Mouse (Mus musculus) CD4-positive helper T cell, adult 2 months (primary cell): ENCODE measurements around the gene Ppm1b.
"Not testable (repeated sequence)": the region's sequence is repeated elsewhere in the genome, so short reads cannot be mapped to it uniquely, and the experiment has no call there.

ENCODE experiments used
- DNase-seq: peaks from one replicate; pipeline ENCODE4 v3.0.0-alpha.2; 2012; ENCODE audit warnings: low read depth, missing footprints, low spot score

Ppm1b gene

DNA sequence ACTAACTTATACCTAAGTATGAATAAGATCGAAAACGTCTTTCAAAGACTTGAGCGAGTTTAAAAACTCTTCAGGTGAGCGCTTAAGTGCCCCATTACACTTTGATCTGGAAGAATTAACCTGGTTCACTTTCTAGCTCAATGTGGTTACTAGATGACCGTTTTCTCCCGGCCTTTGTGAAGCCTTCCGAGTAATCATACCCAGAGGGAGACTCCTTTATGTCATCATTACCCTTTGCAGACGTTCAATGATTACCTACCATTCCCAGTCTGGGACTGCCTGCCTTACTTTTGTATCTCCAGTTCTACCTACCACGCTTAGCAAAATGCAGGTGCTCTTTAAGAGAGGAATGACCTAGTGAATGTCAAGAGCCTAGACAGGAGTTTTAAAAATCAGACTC is at the start of gene Ppm1b:
Gene Ppm1b (plus strand): TSS at position 301 of the 400 bp plus-strand sequence.
- DNase-seq: no peak

DNA sequence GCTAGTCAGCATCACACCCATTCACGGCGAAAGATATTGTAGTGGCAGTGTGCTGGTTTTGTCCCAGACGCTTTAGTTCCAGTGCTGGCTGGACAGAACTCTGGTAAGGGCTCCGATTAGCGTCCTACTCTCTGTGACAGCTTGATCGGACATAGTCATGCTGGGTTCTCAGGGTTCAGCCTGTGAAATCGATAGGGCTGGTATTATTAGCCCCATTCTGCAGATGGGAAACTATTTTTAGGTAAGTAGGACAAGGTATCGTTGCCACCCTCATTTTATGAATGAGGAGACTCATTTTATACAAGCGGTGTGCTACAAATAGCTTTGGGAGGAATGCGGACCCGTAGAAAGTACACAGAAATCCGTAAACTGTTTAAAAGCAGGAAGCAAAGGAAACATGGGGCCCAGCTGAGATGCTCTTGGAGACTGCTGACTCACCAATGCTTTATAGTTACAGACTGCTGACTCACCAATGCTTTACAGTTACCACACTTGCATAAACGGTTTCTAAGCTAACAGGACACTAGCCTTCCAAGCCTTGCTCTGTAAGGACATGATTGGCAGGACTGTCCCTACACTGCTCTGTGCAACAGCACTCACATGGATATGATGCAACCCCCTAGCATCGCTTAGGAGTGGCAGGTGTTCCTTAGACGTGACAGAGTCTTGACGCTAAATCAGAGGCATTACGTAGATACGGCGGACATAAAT is 34.7 kb upstream of the Ppm1b start:
- no peak for DNase-seq

- no peak for DNase-seq
These were observed 31.8 kb upstream of the Ppm1b start for GRCm38 (mm10) chr17:84924779-84925178.

- DNase-seq: no peak
These were observed 30.3 kb upstream of the Ppm1b start for GRCm38 (mm10) chr17:84926233-84926632.

- no peak for DNase-seq
These were observed 29.0 kb upstream of the Ppm1b start for GRCm38 (mm10) chr17:84927580-84927979.

DNA sequence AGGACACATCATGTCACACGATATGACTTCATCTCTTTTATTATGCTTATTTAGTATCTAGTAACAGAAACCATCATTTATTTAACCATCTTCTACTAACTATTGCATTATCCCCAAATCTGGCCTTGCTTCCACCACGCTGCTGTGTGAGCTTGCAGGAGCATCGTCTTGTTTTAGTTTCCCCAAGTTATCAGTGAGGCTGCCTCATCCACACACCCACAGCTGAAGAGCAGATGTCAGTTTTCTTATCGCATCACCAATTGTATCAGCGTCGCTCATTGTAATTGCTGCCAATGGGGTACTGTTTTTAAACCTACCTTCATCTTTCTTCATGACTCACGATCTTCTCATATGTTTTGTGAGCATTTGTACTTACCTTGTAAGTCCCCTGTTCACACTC is 23.6 kb upstream of the Ppm1b start:
- DNase-seq: no peak

GRCm38 (mm10) chr17:84933968-84934367 is 22.6 kb upstream of the Ppm1b start:
- DNase-seq: no peak

DNA sequence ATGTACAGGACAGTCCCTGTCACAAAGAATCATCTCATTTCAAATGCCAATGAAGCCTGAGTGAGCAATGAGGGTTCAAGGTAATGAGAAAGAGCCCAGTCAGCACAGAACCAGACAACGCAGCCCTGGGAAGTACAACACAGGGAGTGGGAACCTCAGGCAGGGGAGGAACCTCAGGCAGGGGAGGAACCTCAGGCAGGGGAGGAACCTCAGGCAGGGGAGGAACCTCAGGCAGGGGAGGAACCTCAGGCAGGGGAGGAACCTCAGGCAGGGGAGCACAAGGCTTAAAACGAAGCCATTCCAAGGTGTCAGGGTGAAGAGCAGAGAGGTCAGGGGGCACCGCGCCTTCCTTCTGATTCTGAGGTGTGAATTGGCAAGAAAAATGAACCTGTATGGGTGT is 20.9 kb upstream of the Ppm1b start:
- DNase-seq: not testable (repeated sequence)

- DNase-seq: no peak
These were observed 20.2 kb upstream of the Ppm1b start for GRCm38 (mm10) chr17:84936301-84936700.

DNA sequence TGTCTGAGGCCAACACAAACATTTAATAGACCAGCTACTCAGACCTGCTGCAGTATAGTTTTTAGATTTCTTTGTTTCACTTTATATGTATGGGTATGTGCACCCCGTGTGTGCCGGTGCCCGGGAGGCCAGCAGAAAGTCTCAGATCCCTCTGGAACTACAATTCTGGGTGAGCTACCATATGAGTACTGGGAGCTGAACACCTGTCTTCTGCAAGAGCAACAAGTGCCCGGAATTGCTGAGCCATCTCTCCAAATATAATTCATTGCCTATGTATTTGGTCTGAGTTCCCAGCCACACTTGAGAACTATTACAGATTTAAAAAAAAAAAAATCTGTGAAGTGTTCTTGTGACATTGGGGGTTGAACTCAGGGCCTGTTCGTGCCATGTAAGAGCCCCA is 19.7 kb upstream of the Ppm1b start:
- no peak for DNase-seq

DNA sequence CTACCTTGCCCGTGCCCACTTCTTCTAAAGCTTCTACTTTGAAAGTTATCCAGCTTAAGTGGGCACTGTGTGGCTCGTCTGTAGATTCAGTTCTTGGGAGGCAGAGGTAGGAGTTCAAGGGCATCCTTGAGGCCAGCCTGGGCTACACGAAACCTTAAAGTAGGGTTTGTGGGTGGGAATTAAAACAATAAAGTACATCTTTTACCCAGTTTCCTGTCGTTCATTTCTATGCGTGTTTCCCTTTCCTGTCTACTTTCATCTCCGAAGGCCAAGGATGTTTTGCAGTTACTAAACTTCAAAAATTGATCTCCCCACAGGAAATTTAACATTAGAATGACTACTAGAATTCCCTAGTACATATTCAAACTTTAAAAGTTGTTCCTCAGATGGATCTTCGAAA is 19.3 kb upstream of the Ppm1b start:
- peak; percentile 45 for DNase-seq

DNA sequence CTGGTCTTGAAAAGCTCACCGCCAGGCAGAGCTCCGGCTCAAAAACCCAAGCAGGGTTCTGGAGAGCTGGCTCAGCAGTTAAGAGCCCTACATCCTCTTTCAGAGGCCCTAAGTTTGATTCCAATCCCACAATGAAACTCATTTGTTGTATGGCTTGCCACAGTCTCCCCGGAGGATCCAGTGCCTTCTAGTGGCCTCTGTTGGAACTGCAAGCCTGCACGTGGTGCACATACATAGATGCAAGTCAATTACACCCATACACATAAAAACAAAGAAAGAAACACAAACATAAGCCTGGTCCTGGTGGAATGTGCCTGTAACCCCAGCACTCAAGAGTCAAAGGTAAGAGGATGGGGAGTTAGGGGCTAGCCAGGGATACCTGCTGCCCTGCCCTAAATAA is 18.3 kb upstream of the Ppm1b start:
- no peak for DNase-seq

GRCm38 (mm10) chr17:84940017-84940731 is 16.4 kb upstream of the Ppm1b start:
- DNase-seq: no peak

GRCm38 (mm10) chr17:84941291-84941868 is 15.2 kb upstream of the Ppm1b start:
- DNase-seq: no peak

GRCm38 (mm10) chr17:84942358-84943032 is 14.0 kb upstream of the Ppm1b start:
- DNase-seq: no peak

DNA sequence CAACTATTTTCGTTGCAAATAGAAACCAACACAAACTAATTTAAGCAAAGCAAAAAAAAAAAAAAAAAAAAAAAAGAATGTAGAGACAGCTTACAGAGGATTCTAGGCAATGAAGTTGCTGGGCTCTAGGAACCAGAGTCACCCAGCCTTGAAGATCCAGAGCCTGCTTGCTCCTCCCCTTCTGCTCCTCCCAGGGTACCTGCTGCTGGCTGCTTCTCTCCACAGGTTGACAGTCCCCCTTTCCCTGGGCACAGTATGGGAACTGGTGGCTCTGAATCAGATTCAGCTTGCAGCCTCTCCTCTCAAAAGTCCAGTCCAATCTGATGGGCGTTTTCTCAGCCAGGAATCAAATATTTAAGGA is 13.5 kb upstream of the Ppm1b start:
- DNase-seq: no peak

DNA sequence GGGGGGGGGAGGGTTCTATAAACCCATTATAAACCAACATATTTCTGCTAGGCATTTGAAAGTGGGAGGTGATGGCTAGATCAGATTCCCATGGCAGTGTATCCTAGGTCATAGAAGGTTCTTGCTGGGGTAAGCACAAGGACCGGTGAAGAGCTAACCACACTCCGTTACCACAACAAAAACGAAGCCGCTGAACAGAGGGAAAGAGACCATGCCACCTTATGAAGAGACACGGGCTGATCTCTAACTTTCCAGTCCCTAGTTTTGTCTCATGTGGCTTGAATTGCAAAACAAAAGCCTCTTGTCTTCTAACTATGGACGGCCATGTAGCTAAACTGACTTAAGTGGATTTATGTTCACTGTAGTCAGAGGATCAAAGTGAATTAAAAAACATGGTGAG is 12.2 kb upstream of the Ppm1b start:
- peak; percentile 68 for DNase-seq

DNA sequence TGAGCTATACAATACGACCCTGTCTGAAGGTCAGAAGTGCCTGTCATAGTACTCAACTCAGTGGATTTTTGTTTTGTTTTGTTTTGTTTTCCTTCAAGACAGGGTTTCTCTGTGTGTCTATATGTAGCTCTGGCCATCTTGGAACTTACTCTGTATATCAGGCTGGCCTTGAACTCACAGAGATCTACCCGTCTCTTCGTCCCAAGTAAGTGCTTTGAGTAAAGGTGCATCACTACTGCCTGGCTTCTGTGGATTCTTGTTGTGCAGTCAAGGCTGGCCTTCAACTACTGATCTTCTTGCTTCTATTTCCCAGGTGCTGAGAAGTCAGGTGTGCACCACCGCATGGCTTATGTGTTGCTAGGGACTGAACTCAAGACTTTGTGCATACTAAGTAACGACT is 4.0 kb upstream of the Ppm1b start:
- no peak for DNase-seq

DNA sequence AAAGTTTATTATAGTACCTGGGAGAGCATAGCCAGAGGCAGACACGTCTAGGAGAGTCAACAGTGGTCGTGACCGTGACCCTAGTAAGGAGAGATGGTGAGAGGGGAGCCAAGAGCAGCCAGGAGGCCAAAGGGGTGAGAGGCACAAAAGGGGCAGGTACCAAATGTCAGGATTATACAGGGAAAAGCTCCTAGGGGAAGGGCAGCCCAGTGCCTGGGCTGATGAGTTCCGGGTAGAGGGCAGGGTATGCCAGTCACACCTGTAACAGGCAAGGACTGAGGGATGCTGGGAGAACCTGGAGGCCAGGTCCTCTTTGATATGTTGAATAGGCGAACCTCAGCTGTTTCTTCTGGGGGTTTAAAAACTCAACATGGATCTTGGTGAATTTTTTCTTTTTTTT is 2.8 kb upstream of the Ppm1b start:
- no peak for DNase-seq

- peak; percentile 57 for DNase-seq
These were observed 1.7 kb upstream of the Ppm1b start for GRCm38 (mm10) chr17:84954881-84955280.

- peak; percentile 97 for DNase-seq
These were observed 468 bp downstream of the Ppm1b start for GRCm38 (mm10) chr17:84956931-84957486.
